Mouse (Mus musculus) hindbrain, embryonic 13.5 days (tissue): ENCODE measurements around the gene Rnf113a2. TPM values are rescaled to one million over a fixed set of nuclear protein-coding genes. Genes with fewer than 3 reads are reported as not detected.
A peak's percentile ranks its signal among the peaks of the same experiment; 100 is the strongest.

ENCODE experiments used
- ATAC-seq: fragments of 200-750 bp; cut with Nextera tagmentation; 2 replicates; pipeline ENCODE4 v1.8.0; 2017; ENCODE audit warnings: moderate TSS enrichment; ENCODE audit not compliant: low FRiP score
- H3K27ac ChIP-seq: fragments of 300-500 bp; sonication (generic); 2 replicates; pipeline ENCODE4 v1.5.1; 2015; ENCODE audit warnings: inconsistent platforms, mild to moderate bottlenecking, moderate library complexity
- H3K27me3 ChIP-seq: fragments of 300-500 bp; sonication (generic); 2 replicates; pipeline ENCODE4 v1.6.1; 2015; ENCODE audit warnings: mild to moderate bottlenecking, inconsistent platforms
- H3K36me3 ChIP-seq: fragments of 300-500 bp; sonication (generic); 2 replicates; pipeline ENCODE4 v1.6.1; 2015; ENCODE audit warnings: mild to moderate bottlenecking, inconsistent platforms
- H3K4me1 ChIP-seq: fragments of 300-500 bp; sonication (generic); replicated peaks from 2 replicates; pipeline ENCODE4 v1.6.1; 2015; ENCODE audit warnings: inconsistent platforms
- H3K4me2 ChIP-seq: fragments of 300-500 bp; sonication (generic); 2 replicates; pipeline ENCODE4 v1.6.1; 2015; ENCODE audit warnings: inconsistent platforms, mild to moderate bottlenecking, moderate library complexity
- H3K4me3 ChIP-seq: fragments of 300-500 bp; sonication (generic); 2 replicates; pipeline ENCODE4 v1.5.1; 2015; ENCODE audit warnings: mild to moderate bottlenecking, inconsistent platforms
- H3K9ac ChIP-seq: fragments of 300-500 bp; sonication (generic); 2 replicates; pipeline ENCODE4 v1.6.1; 2015; ENCODE audit warnings: mild to moderate bottlenecking, inconsistent platforms
- H3K9me3 ChIP-seq: fragments of 300-500 bp; sonication (generic); 2 replicates; pipeline ENCODE4 v1.6.1; 2016; ENCODE audit warnings: inconsistent platforms
- WGBS: fragments of 180-500 bp; shearing (Covaris S2); methylation state at CpG from one replicate; pipeline ENCODE4 v1.1.7; 2015; 5-methylcytosine and 5-hydroxymethylcytosine counted together
- polyA plus RNA-seq: library from polyadenylated mRNA; unstranded; fragments of >200 nt; fragmentation: Nextera tagmentation; extraction: Ambion mirVana; gene quantifications from 2 replicates; pipeline ENCODE4 v1.2.1, GENCODE M21; 2015

Gene Rnf113a2
- polyA plus RNA-seq = 25.7 and 28.5 TPM in 2 replicates

DNA sequence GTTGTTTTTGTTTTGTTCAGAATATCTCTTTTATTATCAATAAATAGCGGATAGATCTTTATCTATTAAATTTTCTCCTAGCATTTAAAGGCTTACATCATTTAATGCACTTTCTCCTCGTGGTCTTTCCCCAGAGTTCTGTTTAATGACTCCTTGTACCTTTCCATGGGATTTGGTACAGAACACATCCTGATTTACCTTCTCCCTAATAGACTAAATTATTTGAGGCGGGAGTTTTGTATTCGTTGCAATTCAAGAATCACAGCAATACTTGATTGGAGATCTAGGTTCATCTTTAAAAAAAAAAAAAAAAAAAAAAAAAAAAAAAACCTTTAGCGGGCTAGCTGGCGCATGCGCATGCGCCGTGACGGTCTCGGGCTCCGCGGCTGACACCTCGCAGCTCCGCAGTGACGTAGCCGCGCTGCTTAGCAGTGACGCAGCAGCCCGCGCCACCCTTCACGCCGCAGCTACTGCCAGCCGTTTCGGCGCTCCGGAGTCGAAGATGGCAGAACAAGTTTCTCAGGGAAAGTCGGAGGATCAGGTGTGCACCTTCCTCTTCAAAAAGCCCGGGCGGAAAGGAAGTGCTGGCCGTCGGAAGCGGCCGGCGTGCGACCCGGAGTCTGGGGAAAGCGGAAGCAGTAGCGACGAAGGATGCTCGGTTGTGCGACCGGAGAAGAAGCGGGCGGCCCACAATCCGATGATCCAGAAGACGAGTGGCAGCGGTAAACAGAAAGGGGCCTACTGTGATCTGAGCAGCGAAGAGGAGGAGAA lies at the start of gene Rnf113a2:
Rnf113a2 (plus strand) TSS at position 363 of the 771 bp plus-strand sequence.
- H3K4me3 ChIP-seq = peak within 1 kb of the TSS; percentile 52
- WGBS = 3% methylated on average over 50 of the region's 50 CpGs
- ATAC-seq = peak; percentile 90

DNA sequence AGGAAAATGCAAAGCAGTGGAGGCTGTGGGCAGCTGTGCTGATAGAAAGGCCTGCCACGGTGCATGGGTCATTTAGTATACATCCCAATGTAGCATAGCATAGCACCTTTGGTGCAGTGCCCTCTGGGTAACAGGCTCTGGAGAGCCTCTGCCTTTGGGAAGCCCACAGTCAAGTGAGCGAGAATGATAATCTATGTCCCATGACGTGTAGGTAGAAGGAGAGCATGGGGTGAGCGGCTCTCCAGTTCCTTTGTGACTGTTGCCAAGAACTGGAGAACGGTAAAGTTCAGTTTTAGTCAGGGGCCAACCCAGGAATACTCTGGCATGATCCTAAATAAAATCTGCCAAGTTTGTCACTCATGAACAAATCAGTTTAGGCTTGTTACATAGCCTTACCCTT lies 45.3 kb upstream of the Rnf113a2 start:
- Histone ChIP-seq H3K9me3 (no peaks in the 10 kb centered on the region), H3K27me3 (no peaks in the 10 kb centered on the region), H3K36me3 (peaks cover 90% of the 10 kb centered on the region), H3K4me1 (no peaks in the 10 kb centered on the region), H3K27ac (no peak overlapping the region), H3K9ac (no peak overlapping the region), H3K4me2 (no peak overlapping the region), H3K4me3 (no peak overlapping the region)
- WGBS = 90% methylated on average over 5 of the region's 5 CpGs
- no peak for ATAC-seq

More for the DNA sequence above, at the start of gene Rnf113a2:
- peak within 1 kb of the TSS; percentile 76 for H3K9ac ChIP-seq
- H3K9me3 ChIP-seq = no peaks in the 10 kb centered on the region
- peak within 1 kb of the TSS; percentile 78 for H3K27ac ChIP-seq
- H3K4me1 ChIP-seq = peaks cover 9% of the 10 kb centered on the region
- no peaks in the 10 kb centered on the region for H3K27me3 ChIP-seq
- no peaks in the 10 kb centered on the region; the same call in 1 of the 2 replicates for H3K36me3 ChIP-seq
- H3K4me2 ChIP-seq = peak within 1 kb of the TSS; percentile 78

DNA sequence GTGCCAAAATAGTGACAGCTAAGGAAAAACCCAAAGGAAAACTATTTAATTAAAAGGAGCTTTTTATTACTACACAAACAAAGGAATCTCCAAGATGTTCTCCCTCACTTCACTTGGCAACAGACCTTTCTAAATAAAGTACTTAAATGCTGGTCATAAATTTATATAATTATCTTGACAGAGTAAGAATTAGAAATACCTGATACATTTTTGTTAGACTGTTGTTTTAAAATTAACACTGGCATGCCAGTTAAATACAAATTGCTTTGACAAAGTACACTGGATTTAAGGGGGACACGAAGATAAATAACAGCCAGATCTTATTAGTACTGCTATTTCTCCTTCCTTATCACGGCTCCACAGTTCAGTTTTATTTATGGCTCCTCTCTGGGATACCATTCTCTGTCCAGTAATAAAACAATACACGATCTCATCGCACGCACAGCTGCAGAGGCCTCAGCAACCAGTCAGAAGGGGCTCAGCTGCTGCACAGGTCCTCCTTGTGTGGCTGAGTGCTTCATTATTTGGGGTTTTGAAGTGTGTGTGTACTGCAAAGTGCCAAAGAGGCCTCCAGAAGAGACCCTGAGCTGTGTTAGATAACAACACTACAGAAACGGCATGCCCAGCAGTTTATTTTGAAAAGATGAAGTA lies 43.0 kb upstream of the Rnf113a2 start:
- no peak overlapping the region for H3K27ac ChIP-seq
- H3K36me3 ChIP-seq = peaks cover 81% of the 10 kb centered on the region
- H3K9ac ChIP-seq = 0 out of 2 replicates have a peak overlapping the region, but pooled peaks have one; percentile 35
- no peaks in the 10 kb centered on the region for H3K4me1 ChIP-seq
- no peak overlapping the region for H3K4me3 ChIP-seq
- H3K27me3 ChIP-seq = no peaks in the 10 kb centered on the region
- no peaks in the 10 kb centered on the region for H3K9me3 ChIP-seq
- no peak overlapping the region for H3K4me2 ChIP-seq
- 83% methylated on average over 6 of the region's 6 CpGs for WGBS
- ATAC-seq = no peak

DNA sequence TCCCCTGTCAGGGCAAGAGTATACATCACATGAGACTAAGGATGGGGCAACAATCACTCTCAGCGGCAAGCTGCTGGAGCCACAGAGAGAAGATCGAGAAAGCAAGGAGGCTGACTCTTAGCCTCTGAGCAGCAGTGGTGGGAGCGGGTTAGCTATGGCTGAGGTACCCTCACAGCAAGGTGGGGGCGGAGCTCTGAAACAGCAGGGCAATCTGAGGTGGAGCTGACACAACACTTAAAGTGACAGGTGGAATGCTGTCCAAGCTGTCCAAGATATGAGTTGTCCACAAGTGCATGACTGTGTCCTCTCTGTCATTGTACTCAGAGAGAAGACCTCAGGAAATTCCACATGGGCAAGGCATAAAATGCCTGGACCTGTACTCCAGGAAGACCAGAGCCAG lies 34.6 kb upstream of the Rnf113a2 start:
- Histone ChIP-seq H3K9ac (no peak overlapping the region), H3K9me3 (no peaks in the 10 kb centered on the region), H3K36me3 (peaks cover 53% of the 10 kb centered on the region), H3K27ac (no peak overlapping the region), H3K4me2 (no peak overlapping the region), H3K4me3 (no peak overlapping the region), H3K4me1 (no peaks in the 10 kb centered on the region), H3K27me3 (no peaks in the 10 kb centered on the region)
- 92% methylated on average over 4 of the region's 4 CpGs for WGBS
- no peak for ATAC-seq

DNA sequence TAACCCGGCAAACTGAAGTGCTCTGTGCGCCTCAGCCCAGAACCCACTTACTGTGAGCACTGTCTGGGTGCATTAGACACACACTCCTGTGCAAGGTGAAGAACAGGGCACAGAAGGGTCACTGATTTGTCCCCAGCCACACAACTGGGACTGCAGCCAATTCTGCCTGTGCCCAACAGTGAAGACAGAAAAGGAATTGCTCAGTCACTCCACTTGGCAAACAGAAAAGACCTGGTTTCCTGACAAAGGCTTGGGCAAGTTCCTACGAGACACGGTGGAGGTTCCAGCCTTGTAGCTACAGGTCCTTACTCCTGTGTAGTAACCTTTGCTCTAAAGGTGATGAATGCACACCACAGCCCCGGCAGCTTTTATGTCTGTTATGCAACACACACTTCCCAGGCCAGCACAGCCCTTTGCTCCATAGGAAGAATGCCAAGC lies 32.3 kb upstream of the Rnf113a2 start:
- Histone ChIP-seq H3K4me2 (no peak overlapping the region), H3K9ac (no peak overlapping the region), H3K4me1 (no peaks in the 10 kb centered on the region), H3K36me3 (peaks cover 50% of the 10 kb centered on the region), H3K9me3 (no peaks in the 10 kb centered on the region), H3K27me3 (no peaks in the 10 kb centered on the region), H3K27ac (no peak overlapping the region), H3K4me3 (no peak overlapping the region)
- WGBS = 83% methylated on average over 5 of the region's 5 CpGs
- no peak for ATAC-seq

DNA sequence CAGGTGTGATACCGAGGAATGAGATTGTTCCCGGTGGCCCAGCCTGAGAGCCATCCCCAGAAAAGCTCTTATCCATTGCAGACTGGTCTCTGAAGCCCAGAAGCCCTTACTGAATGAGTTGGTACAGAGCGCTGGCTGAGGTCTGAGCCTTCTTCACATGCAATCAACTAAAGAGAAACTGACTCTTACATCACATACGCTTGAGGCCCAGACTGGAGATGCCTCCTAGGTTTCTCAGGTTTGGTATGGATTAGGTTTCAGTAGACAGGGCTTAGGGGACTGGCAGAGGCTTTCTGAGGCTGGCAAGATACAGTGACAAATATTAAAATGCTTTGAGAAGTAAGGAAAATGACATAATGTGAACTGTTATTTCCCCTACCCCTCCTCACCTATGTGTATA lies 31.6 kb upstream of the Rnf113a2 start:
- H3K4me1 ChIP-seq = no peaks in the 10 kb centered on the region
- no peak overlapping the region for H3K4me2 ChIP-seq
- H3K36me3 ChIP-seq = peaks cover 50% of the 10 kb centered on the region
- WGBS = 93% methylated on average over 4 of the region's 4 CpGs
- no peak overlapping the region for H3K27ac ChIP-seq
- no peak overlapping the region for H3K9ac ChIP-seq
- no peaks in the 10 kb centered on the region for H3K27me3 ChIP-seq
- H3K4me3 ChIP-seq = no peak overlapping the region
- ATAC-seq = no peak
- no peaks in the 10 kb centered on the region for H3K9me3 ChIP-seq

DNA sequence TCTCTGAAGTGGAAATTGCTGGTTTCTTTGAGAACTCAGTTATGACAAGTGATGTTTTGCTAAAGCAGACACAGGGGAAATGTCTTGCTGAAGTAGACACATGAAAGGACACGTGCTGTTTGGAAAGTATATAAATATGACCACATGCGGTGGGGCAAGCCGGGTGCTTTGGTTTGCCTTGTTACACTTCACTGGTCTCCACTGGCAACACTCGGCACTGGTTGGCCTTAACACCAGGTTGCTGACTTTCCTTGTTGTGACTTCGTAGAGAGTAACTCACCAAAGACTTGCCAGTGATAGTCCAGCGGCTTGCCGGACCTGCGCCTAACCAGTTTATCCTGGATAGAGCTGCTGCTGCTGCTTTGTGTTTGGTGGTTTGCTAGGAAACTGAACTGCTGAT lies 28.9 kb upstream of the Rnf113a2 start:
- no peaks in the 10 kb centered on the region for H3K9me3 ChIP-seq
- no peak overlapping the region for H3K9ac ChIP-seq
- no peak for ATAC-seq
- WGBS = 87% methylated on average over 8 of the region's 8 CpGs
- H3K4me2 ChIP-seq = no peak overlapping the region
- no peaks in the 10 kb centered on the region for H3K27me3 ChIP-seq
- H3K4me3 ChIP-seq = no peak overlapping the region
- no peak overlapping the region for H3K27ac ChIP-seq
- no peaks in the 10 kb centered on the region for H3K4me1 ChIP-seq
- peaks cover 49% of the 10 kb centered on the region for H3K36me3 ChIP-seq

DNA sequence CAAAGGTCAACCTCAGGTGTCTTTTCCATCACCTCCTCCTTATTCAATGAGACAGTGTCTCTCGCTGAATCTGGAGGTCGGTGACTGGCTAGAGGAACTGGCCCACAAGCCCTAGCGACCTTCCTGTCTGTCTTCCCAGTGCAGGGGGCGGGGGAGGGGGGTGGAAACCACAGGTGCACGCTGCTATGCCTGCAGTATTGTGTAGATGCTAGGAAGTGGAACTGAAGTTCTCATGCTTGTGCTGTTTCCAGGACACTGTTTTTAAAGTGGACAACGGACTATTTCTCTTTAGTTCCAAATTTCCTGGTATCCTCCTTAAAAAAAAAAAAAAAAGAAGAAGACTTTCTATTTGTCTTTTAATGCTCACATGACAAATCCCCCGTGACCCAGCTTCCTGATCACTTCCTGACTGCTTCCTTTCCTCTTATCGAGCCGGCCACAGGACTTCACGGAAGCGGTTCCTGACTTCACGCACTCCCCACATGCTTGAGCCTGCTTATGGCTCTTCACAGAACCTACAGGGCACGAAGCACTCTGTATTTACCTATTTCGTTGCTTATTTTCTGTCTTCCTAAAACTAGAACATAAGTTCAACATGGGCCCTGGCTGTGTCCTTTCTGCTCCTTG lies 28.1 kb upstream of the Rnf113a2 start:
- Histone ChIP-seq H3K27me3 (no peaks in the 10 kb centered on the region), H3K9me3 (no peaks in the 10 kb centered on the region), H3K27ac (no peak overlapping the region), H3K4me2 (no peak overlapping the region), H3K9ac (no peak overlapping the region), H3K4me3 (no peak overlapping the region), H3K4me1 (no peaks in the 10 kb centered on the region), H3K36me3 (peaks cover 45% of the 10 kb centered on the region)
- no peak for ATAC-seq
- WGBS = 81% methylated on average over 14 of the region's 14 CpGs

DNA sequence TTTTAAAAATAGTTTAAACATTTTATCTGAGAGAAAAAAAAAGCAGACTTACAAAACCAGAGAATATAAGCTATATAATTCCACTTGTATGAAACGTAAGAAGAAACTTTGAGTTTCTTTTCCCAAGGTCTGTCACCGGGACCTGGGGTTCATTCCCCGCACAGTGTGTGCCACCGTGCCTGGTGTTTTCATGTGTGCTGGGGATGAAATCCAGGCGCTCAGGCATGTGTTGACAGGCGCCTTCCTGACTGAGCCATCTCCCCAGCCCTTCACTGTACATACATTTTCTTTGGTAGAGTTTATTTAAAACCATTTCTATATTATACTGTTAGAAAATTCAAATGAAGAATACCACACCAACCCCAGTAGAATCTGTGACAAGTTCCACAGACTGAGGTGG lies 26.7 kb upstream of the Rnf113a2 start:
- 79% methylated on average over 6 of the region's 6 CpGs for WGBS
- Histone ChIP-seq H3K4me3 (no peak overlapping the region), H3K36me3 (peaks cover 31% of the 10 kb centered on the region), H3K9me3 (no peaks in the 10 kb centered on the region), H3K9ac (no peak overlapping the region), H3K27me3 (no peaks in the 10 kb centered on the region), H3K27ac (no peak overlapping the region), H3K4me2 (no peak overlapping the region), H3K4me1 (no peaks in the 10 kb centered on the region)
- no peak for ATAC-seq

DNA sequence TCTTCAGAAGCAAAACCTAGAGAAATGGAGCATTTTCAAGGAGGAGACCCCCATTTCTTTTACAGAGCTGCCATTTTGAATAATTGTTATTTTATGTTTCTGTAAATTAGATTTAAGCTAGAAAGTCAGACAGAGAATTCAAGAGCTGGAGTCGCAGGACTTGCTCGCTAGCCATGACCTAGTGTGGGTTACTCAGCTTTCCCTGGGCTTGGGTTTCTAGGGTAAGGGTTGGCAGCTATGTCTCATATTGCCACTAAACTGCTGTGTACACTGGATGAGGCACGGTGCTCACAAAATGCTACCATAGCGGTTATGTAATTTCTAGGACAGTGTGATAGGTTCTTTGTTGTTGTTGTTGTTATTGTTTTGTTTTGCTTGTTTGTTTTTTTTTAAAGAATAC lies 24.3 kb upstream of the Rnf113a2 start:
- Histone ChIP-seq H3K9me3 (no peaks in the 10 kb centered on the region), H3K4me1 (no peaks in the 10 kb centered on the region), H3K9ac (no peak overlapping the region), H3K4me3 (no peak overlapping the region), H3K27ac (no peak overlapping the region), H3K4me2 (no peak overlapping the region), H3K27me3 (no peaks in the 10 kb centered on the region), H3K36me3 (peaks cover 12% of the 10 kb centered on the region; the same call in 1 of the 2 replicates)
- WGBS = 99% methylated on average over 4 of the region's 4 CpGs
- ATAC-seq = no peak

DNA sequence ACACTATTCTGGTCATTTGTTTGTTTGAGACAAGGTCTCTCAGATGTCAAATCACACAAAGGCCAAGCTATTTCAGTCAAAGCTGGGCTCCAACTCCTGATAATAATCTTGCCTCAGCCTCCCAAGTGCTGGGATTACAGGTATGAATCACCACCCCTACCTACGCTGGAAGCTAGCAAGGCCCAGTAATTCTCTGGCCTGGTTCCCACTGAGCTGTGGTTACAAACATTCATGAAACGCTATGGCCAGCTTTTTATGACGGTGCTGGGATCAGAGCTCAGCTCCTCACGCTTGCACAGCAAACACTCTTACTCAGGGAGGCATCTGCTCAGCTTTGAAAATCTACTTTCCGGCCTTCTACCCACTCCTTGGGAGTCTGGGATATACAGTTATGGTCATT lies 23.1 kb upstream of the Rnf113a2 start:
- WGBS = 98% methylated on average over 5 of the region's 5 CpGs
- Histone ChIP-seq H3K36me3 (peaks cover 7% of the 10 kb centered on the region; the same call in 1 of the 2 replicates), H3K9ac (no peak overlapping the region), H3K4me2 (no peak overlapping the region), H3K27ac (no peak overlapping the region), H3K27me3 (no peaks in the 10 kb centered on the region), H3K9me3 (no peaks in the 10 kb centered on the region), H3K4me1 (no peaks in the 10 kb centered on the region), H3K4me3 (no peak overlapping the region)
- ATAC-seq = no peak

DNA sequence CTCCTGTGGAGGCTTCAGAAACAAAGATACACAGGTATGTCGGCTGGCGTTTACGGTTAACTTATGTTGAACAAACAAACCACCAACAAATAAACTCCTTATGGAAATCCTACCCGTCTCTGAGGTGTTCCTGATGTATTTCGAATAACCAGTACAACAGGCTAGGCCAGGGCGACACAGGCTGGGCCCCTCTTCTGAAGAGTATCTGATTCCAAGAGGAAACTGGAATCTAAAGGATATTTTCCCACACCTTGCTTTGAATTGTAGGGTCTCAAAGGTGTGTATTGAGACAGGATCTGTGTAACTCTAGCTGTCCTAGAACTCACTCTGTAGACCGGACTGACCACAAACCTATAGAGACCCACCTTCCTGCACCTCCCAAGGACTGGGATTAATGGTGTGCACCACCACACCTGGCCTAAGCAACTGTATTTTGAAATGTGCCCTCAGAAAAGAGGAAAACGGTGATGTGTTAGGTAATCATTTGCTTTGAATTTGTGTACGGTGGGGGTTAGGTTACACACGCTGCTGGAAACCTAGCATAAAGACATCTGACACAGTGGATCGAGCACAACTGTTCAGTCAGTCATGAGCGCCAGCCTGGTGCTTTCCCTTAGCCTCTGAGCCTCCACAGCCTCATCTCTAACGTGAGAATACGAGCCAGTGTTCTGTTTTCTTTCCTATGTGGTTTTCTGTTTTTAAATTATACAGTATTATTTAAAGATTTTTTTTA lies 19.9 kb upstream of the Rnf113a2 start:
- ATAC-seq = no peak
- Histone ChIP-seq H3K9ac (no peak overlapping the region), H3K9me3 (no peaks in the 10 kb centered on the region), H3K36me3 (peaks cover 2% of the 10 kb centered on the region; the same call in 1 of the 2 replicates), H3K4me2 (no peak overlapping the region), H3K27me3 (no peaks in the 10 kb centered on the region), H3K27ac (no peak overlapping the region), H3K4me1 (no peaks in the 10 kb centered on the region), H3K4me3 (no peak overlapping the region)
- WGBS = 91% methylated on average over 14 of the region's 14 CpGs
